Mouse (Mus musculus) CD4-positive helper T cell, adult 2 months (primary cell): Measurements from ENCODE around the gene Slc36a1.

Experiments
- DNase-seq: peaks from one replicate; pipeline ENCODE4 v3.0.0-alpha.2; 2012; ENCODE audit warnings: low read depth, missing footprints, low spot score

Slc36a1 gene

GRCm38 (mm10) chr11:55209032-55209431 is 4.9 kb downstream of the Slc36a1 start:
- DNase-seq: no peak

GRCm38 (mm10) chr11:55209626-55210353 is 5.6 kb downstream of the Slc36a1 start:
- no peak for DNase-seq

GRCm38 (mm10) chr11:55213518-55213917 is 9.4 kb downstream of the Slc36a1 start:
- no peak for DNase-seq

- DNase-seq: no peak
Measured at GRCm38 (mm10) chr11:55214161-55214560, 10.0 kb downstream of the Slc36a1 start.

- DNase-seq: no peak
Measured at GRCm38 (mm10) chr11:55214978-55215377, 10.8 kb downstream of the Slc36a1 start.

GRCm38 (mm10) chr11:55216061-55216460 is 11.9 kb downstream of the Slc36a1 start:
- DNase-seq: no peak

GRCm38 (mm10) chr11:55216830-55217229 is 12.7 kb downstream of the Slc36a1 start:
- no peak for DNase-seq

GRCm38 (mm10) chr11:55217418-55217817 is 13.3 kb downstream of the Slc36a1 start:
- no peak for DNase-seq

- no peak for DNase-seq
Measured at GRCm38 (mm10) chr11:55217880-55218279, 13.7 kb downstream of the Slc36a1 start.

GRCm38 (mm10) chr11:55218473-55218872 is 14.3 kb downstream of the Slc36a1 start:
- DNase-seq: no peak

GRCm38 (mm10) chr11:55221306-55221705 is 17.2 kb downstream of the Slc36a1 start:
- DNase-seq: peak; percentile 68

- peak; percentile 32 for DNase-seq
Measured at GRCm38 (mm10) chr11:55231034-55231433, 26.9 kb downstream of the Slc36a1 start.

- DNase-seq: no peak
Measured at GRCm38 (mm10) chr11:55234288-55234687, 30.1 kb downstream of the Slc36a1 start.

- no peak for DNase-seq
Measured at GRCm38 (mm10) chr11:55234791-55235190, 30.6 kb downstream of the Slc36a1 start.

- DNase-seq: no peak
Measured at GRCm38 (mm10) chr11:55236815-55237214, 32.7 kb downstream of the Slc36a1 start.

- no peak for DNase-seq
Measured at GRCm38 (mm10) chr11:55239496-55239895, 35.3 kb downstream of the Slc36a1 start.

GRCm38 (mm10) chr11:55240556-55240955 is 36.4 kb downstream of the Slc36a1 start:
- peak; percentile 79 for DNase-seq

- no peak for DNase-seq
Measured at GRCm38 (mm10) chr11:55250527-55250926, 46.4 kb downstream of the Slc36a1 start.

GRCm38 (mm10) chr11:55253391-55253790 is 49.2 kb downstream of the Slc36a1 start:
- no peak for DNase-seq

- DNase-seq: no peak
Measured at GRCm38 (mm10) chr11:55261105-55261504, 57.0 kb downstream of the Slc36a1 start.

- DNase-seq: no peak
Measured at GRCm38 (mm10) chr11:55262000-55262399, 57.9 kb downstream of the Slc36a1 start.

- DNase-seq: no peak
Measured at GRCm38 (mm10) chr11:55264318-55264717, 60.2 kb downstream of the Slc36a1 start.

GRCm38 (mm10) chr11:55265647-55266046 is 61.5 kb downstream of the Slc36a1 start:
- DNase-seq: no peak

- no peak for DNase-seq
Measured at GRCm38 (mm10) chr11:55268580-55268979, 64.4 kb downstream of the Slc36a1 start.
